Mouse (Mus musculus) liver, adult 2 months (tissue): Measurements from ENCODE around the gene Ubac2. TPM values are rescaled to one million over a fixed set of nuclear protein-coding genes. Genes with fewer than 3 reads are reported as not detected.

Source experiments
- DNase-seq: peaks from one replicate; pipeline ENCODE4 v3.0.0-alpha.2; 2011; ENCODE audit warnings: low read depth, low spot score; ENCODE audit errors: extremely low read depth
- H3K27ac ChIP-seq: fragments of 200-500 bp; replicated peaks from 2 replicates; pipeline ENCODE4 v1.5.1; 2012; ENCODE audit warnings: low read depth, mild to moderate bottlenecking, control low read depth, inconsistent platforms, low read length; ENCODE audit not compliant: insufficient read depth
- H3K27me3 ChIP-seq: fragments of 200-500 bp; 2 replicates; pipeline ENCODE4 v1.6.1; 2012; ENCODE audit warnings: mild to moderate bottlenecking, moderate library complexity, low read length, inconsistent platforms; ENCODE audit not compliant: control insufficient read depth, insufficient read depth
- H3K36me3 ChIP-seq: fragments of 200-500 bp; 2 replicates; pipeline ENCODE4 v1.6.1; 2012; ENCODE audit warnings: low read length, inconsistent platforms; ENCODE audit not compliant: control insufficient read depth, insufficient read depth
- H3K4me1 ChIP-seq: fragments of 200-500 bp; 2 replicates; pipeline ENCODE4 v1.6.1; 2011; ENCODE audit warnings: low read length; ENCODE audit not compliant: control insufficient read depth, insufficient read depth
- H3K4me3 ChIP-seq: fragments of 200-500 bp; 2 replicates; pipeline ENCODE4 v1.5.1; 2011; ENCODE audit warnings: low read depth, mild to moderate bottlenecking, control low read depth, low read length, moderate library complexity; ENCODE audit not compliant: insufficient read depth
- H3K79me2 ChIP-seq: fragments of 200-500 bp; 2 replicates; pipeline ENCODE4 v1.6.1; 2012; ENCODE audit warnings: inconsistent platforms, mild to moderate bottlenecking, low read length, moderate library complexity; ENCODE audit not compliant: control insufficient read depth, insufficient read depth
- H3K9ac ChIP-seq: fragments of 200-500 bp; 2 replicates; pipeline ENCODE4 v1.6.1; 2012; ENCODE audit warnings: low read depth, mild to moderate bottlenecking, control low read depth, inconsistent platforms, low read length
- CTCF ChIP-seq: fragments of 200-500 bp; IDR thresholded peaks from 2 replicates; pipeline ENCODE4 v1.5.1; 2011; ENCODE audit warnings: low read depth, low read length, control low read depth
- POLR2A ChIP-seq: fragments of 200-500 bp; IDR thresholded peaks from 2 replicates; pipeline ENCODE4 v1.6.1; 2011; ENCODE audit warnings: low read length, control low read depth; ENCODE audit not compliant: insufficient read depth; ENCODE audit errors: extremely low read depth
- WGBS: fragments of 180-500 bp; shearing (Covaris S2); methylation state at CpG from one replicate; pipeline ENCODE4 v1.1.7; 2018; 5-methylcytosine and 5-hydroxymethylcytosine counted together
- polyA plus RNA-seq: library from polyadenylated mRNA; depleted of rRNA; stranded (reverse); fragments of >200 nt; gene quantifications from 2 replicates; pipeline ENCODE4 v1.2.3, GENCODE M21; 2012
- total RNA-seq: library from RNA; depleted of rRNA; stranded (reverse); fragments of >200 nt; gene quantifications from 2 replicates; pipeline ENCODE4 v1.2.3, GENCODE M21; 2014

Gene Ubac2
- total and polyA plus RNA-seq, 2 experiments = 20.3 to 49.4 TPM

DNA sequence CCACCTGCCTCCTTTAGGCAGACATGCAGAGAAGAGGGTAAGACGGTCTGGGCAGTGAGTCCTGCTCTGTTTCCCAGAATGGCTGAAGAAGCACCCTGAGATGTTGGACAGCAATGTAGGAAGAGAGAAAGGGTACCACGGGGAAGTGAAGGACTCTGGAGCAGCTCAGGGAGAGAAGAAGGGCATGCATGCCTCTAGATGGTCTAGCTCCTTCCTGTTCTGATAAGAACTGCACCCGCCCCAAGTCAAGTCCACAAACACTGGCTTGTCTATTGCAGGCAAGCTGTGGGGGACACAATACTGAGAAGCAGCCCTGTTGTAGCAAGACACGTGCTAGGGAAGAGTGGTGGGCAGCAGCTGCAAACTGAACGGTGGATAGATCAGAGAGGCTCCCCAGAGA is 133.8 kb downstream of the Ubac2 start:
- WGBS = 76% methylated on average over 5 of the region's 5 CpGs
- TF ChIP-seq POLR2A = no peak
- H3K4me1 ChIP-seq = no peaks in the 10 kb centered on the region

DNA sequence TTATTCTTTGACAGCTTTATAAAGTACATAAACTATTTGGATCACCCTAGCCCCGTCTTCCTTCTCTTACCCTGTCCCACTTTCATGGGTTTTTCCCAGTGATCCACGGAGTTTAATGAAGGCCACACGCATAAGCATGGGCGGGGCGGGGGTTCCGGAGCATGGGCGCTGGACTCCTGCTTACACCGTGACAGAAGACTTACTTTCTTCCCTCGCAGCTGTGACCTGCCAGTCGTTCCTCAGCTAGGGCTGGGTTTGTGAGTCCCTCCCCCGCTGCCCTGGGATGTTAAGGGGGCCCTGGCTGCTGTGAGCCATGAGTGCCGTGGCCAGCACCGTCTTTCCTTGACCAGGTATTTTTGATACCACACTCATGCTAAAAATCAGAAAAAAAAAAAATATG is 134.4 kb downstream of the Ubac2 start:
- H3K4me1 ChIP-seq = no peaks in the 10 kb centered on the region
- peaks cover 3% of the 10 kb centered on the region; the same call in 1 of the 2 replicates for H3K36me3 ChIP-seq
- H3K27ac ChIP-seq = no peak overlapping the region
- DNase-seq = no peak
- H3K27me3 ChIP-seq = no peaks in the 10 kb centered on the region
- no peak for TF ChIP-seq CTCF
- TF ChIP-seq POLR2A = no peak
- 91% methylated on average over 13 of the region's 13 CpGs for WGBS
- no peak overlapping the region for H3K4me3 ChIP-seq
- H3K9ac ChIP-seq = no peak overlapping the region
- H3K79me2 ChIP-seq = no peaks in the 10 kb centered on the region

More for the DNA sequence above, 133.8 kb downstream of the Ubac2 start:
- no peaks in the 10 kb centered on the region for H3K27me3 ChIP-seq
- H3K4me3 ChIP-seq = no peak overlapping the region
- no peaks in the 10 kb centered on the region for H3K79me2 ChIP-seq
- no peak overlapping the region for H3K27ac ChIP-seq
- DNase-seq = no peak
- no peak overlapping the region for H3K9ac ChIP-seq
- peaks cover 3% of the 10 kb centered on the region; the same call in 1 of the 2 replicates for H3K36me3 ChIP-seq

DNA sequence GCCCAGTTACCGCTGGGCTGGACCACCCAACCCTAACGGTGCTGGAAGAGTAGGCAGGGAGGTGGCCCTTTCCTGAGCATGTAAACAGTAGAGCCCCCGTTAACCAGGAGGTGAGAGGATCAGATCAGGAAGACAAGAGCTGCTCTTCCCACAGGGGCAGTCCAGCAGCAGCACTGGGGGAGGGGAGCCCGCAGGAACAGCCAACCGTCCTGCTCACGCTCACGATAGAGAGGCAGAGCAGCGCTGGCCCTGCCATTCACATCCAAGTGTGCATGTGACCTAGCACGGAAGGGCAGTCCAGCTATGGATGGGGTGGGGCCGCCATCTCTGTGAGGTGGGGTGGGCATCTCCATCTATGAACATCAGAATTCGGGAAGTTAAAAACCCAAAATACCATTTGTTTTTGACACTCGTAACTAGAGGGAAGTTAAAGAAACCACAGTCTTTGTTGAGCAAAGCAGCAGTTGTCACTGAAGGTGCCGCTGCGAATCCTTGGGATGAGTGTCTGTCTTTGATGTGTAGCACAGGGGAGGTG is 135.1 kb downstream of the Ubac2 start:
- WGBS = 84% methylated on average over 14 of the region's 14 CpGs
- no peaks in the 10 kb centered on the region for H3K4me1 ChIP-seq
- DNase-seq = no peak

DNA sequence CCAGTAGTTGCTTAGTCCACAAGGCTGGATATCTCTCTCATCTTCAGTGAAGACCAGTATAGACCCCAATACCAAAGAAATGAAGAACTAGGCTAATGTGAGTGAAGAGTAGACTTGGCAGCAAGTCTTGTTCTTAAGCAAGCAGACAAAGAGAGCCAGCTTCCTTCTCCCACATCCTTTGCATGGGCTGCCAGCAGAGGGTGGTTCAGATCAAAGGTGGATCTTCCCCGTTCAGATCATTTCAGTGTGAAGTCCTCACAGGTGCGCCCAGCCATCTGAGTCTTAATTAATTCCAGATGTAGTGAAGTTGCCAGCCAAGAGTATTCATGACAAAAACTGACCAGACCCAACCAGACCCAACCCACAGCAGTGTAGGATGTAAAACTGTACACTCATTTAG is 139.5 kb downstream of the Ubac2 start:
- Histone ChIP-seq H3K4me1 (no peaks in the 10 kb centered on the region), H3K9ac (no peak overlapping the region), H3K27me3 (no peaks in the 10 kb centered on the region), H3K79me2 (no peaks in the 10 kb centered on the region), H3K27ac (no peak overlapping the region), H3K4me3 (no peak overlapping the region), H3K36me3 (peaks cover 5% of the 10 kb centered on the region; the same call in 1 of the 2 replicates)
- 88% methylated on average over 2 of the region's 2 CpGs for WGBS
- no peak for TF ChIP-seq POLR2A
- TF ChIP-seq CTCF = no peak
- no peak for DNase-seq

More for the DNA sequence above, 135.1 kb downstream of the Ubac2 start:
- Histone ChIP-seq H3K9ac (no peak overlapping the region), H3K27me3 (no peaks in the 10 kb centered on the region), H3K4me3 (no peak overlapping the region), H3K36me3 (peaks cover 3% of the 10 kb centered on the region; the same call in 1 of the 2 replicates), H3K27ac (no peak overlapping the region), H3K79me2 (no peaks in the 10 kb centered on the region)
- TF ChIP-seq CTCF (no peak), POLR2A (no peak)

DNA sequence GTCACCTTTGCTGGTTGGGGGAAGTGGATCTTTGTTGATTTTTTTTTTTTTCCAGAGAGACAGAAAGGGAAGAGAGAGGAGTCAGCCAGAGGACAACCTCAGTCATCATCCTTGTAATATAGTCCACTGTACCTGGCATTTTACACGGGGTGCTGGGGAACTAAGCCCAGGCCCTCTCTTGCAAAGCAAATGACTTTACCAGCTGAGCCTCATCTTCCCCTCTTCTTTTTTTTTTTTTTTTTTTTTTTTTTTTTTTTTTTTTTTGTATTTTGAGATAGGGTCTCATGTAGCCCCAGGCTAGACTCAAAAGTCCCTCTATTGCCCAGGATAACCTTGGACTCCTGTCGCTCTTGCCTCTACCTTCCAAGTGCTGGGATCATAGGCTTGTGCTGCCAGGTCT is 141.0 kb downstream of the Ubac2 start:
- H3K79me2 ChIP-seq = no peaks in the 10 kb centered on the region
- no peaks in the 10 kb centered on the region for H3K4me1 ChIP-seq
- no peak for TF ChIP-seq POLR2A
- TF ChIP-seq CTCF = no peak
- 91% methylated on average over 2 of the region's 2 CpGs for WGBS
- DNase-seq = no peak
- no peak overlapping the region for H3K4me3 ChIP-seq
- H3K36me3 ChIP-seq = peaks cover 7% of the 10 kb centered on the region; the same call in 1 of the 2 replicates
- H3K27ac ChIP-seq = no peak overlapping the region
- H3K27me3 ChIP-seq = no peaks in the 10 kb centered on the region
- no peak overlapping the region for H3K9ac ChIP-seq

DNA sequence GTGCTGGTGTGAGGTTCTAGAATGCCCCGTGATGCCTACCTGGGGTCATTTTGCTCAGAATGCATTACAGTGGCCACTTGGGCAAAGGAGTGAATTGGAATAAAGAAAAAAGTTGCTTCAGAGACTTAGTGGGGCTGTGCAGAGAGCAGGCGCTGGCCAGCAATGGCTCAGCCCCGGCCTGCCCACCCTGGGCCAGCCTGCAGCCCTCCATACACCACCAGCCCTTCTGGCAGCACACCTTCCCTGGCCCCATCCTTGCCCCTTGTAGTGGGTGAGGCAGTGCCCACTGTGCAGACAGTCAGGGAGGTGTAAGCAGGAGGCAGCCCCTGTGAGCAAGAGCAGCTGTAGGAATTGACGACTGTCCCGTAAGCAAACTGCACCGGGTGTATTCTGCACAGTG is 142.1 kb downstream of the Ubac2 start:
- no peaks in the 10 kb centered on the region for H3K79me2 ChIP-seq
- no peak overlapping the region for H3K27ac ChIP-seq
- DNase-seq = no peak
- H3K4me3 ChIP-seq = no peak overlapping the region
- H3K4me1 ChIP-seq = no peaks in the 10 kb centered on the region
- peaks cover 7% of the 10 kb centered on the region; the same call in 1 of the 2 replicates for H3K36me3 ChIP-seq
- TF ChIP-seq POLR2A (no peak), CTCF (no peak)
- WGBS = 94% methylated on average over 6 of the region's 6 CpGs
- no peak overlapping the region for H3K9ac ChIP-seq
- no peaks in the 10 kb centered on the region for H3K27me3 ChIP-seq
